Mouse (Mus musculus): ENCODE measurements around the gene Pan3. TPM values are rescaled to one million over a fixed set of nuclear protein-coding genes. Genes with fewer than 3 reads are reported as not detected.

Gene Pan3
- polyA plus RNA-seq, 1 experiment, result 25.1 TPM

DNA sequence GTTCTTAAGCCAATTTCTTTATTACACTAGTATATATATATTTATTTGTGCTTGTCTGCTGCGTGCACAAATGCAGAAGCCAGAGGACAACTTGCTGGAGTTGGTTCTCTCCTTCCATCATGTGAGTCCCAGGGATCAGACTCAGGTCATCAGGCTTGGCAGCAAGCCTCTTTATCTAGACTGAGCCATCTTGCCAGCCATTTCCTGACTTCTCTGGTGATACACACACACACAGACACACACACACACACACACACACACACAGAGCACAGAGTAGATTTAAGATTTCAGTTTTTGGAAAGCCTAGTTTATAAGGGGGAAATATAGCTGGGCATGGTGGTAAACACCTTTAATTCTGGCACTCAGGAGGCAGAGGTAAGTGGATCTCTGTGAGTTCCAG lies 155.1 kb downstream of the Pan3 start:
- DNase-seq (ENCODE audit: low read depth, low spot score), result no peak
- WGBS, result 58% methylated on average over 1 of the region's 1 CpGs

- no peak for DNase-seq (ENCODE audit: low read depth, low spot score)
- WGBS, result 36% methylated on average over 12 of the region's 12 CpGs
Observed at GRCm38 (mm10) chr5:147589814-147590213, 159.9 kb downstream of the Pan3 start.

DNA sequence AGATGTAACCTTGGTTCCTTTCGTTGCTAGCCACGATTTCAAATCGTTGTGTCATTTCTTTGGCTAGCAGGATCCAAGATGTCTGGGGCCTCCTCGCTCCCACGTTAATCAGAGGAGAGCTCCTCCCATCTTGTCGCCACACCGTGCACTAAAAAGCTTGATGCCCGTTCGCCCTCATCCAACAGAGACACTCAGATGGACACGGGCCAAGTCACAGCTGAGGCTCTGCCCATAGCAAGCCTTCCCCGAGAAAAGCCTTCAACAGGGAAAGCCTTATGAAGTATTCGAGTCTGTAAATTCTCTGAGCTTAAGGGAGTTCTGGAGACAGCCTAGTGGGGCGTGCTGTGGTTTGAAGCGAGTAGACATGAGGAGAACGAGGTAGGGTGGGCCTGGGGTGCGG lies 167.9 kb downstream of the Pan3 start:
- WGBS, result 71% methylated on average over 16 of the region's 16 CpGs
- DNase-seq (ENCODE audit: low read depth, low spot score), result no peak

Other genes with a start within 250 kb of the Pan3 start
- not detected in 2 replicates for gene Gsx1, start 241.5 kb upstream of the Pan3 start, polyA plus RNA-seq (2012; rRNA removed)
- 0.04 and 0.12 TPM in 2 replicates for gene Pdx1, start 160.2 kb upstream of the Pan3 start, polyA plus RNA-seq (2012; rRNA removed)
- 149 and 189 TPM in 2 replicates for gene Cdx2, start 122.9 kb upstream of the Pan3 start, polyA plus RNA-seq (2012; rRNA removed)
- 1.8 and 4.6 TPM in 2 replicates for gene Urad, start 107.7 kb upstream of the Pan3 start, polyA plus RNA-seq (2012; rRNA removed)
- 0.84 and 1.3 TPM in 2 replicates for gene Flt3, start 29.7 kb upstream of the Pan3 start, polyA plus RNA-seq (2012; rRNA removed)